Mouse (Mus musculus) E14TG2a.4 (cell line): ENCODE results near the gene Oxa1l.

ENCODE experiments used
- CTCF ChIP-seq: conservative IDR thresholded peaks from 2 replicates; pipeline ENCODE4 v1.5.1; 2014; ENCODE audit warnings: low read length
- NANOG ChIP-seq: IDR thresholded peaks from 2 replicates; pipeline ENCODE4 v1.6.1; 2014; ENCODE audit warnings: borderline replicate concordance, low read length, mixed read lengths

DNA sequence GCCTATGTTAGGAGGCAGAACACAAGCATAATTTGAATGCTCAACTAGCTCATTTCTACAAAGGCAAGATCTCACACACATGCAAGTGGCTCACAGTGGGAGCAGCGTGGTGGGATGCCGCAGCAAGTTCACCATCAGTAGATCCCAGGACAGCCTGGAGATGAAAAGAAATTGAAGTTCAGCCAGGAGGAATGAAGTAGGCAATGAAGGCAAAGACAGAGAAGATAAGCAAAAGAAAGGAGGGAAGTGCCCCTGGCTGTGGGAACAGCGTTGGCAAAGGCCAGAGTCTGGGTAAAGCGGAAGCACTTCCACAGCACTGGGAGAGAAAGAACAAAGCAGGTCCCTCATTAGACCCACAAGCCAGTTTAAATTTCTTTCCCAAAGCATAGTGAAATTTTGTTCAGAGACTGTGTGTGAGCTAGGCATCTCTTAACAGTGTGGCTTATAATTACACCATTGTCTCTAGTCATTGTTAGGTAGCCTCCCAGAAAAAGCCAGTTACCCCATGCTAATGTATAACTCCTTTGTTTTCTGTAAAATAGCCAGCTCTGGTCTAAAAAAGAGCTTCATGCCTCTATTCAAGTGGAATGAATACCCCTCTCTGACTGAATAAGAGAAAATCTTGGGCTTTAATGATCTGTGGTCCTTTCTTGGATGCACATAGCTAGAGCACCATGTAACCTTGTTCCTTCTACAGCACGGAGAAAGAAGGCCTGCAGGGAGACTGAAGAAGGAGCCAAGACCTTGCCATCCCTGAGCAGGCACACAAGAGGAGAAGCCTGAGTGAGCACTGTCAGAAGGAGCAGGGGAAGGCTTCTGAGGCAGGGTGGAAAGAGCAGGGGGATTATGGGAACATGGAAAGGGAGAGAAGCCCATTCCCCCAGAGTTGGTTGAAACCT is 28.2 kb upstream of the Oxa1l start:
- TF ChIP-seq CTCF, result no peak
- no peak for TF ChIP-seq NANOG
